Mouse (Mus musculus): Measurements from ENCODE around the gene Cfap161.

Cfap161 gene

GRCm38 (mm10) chr7:83794705-83795104, at the start of gene Cfap161:
Cfap161 (minus strand) TSS chr7:83794880.
- DNase-seq = peak; percentile 64 to 78

GRCm38 (mm10) chr7:83842486-83843259, 48.0 kb upstream of the Cfap161 start:
- no peak for DNase-seq

GRCm38 (mm10) chr7:83840076-83840475, 45.4 kb upstream of the Cfap161 start:
- no peak for DNase-seq

- DNase-seq = no peak
Observed at GRCm38 (mm10) chr7:83838525-83839224, 44.0 kb upstream of the Cfap161 start.

GRCm38 (mm10) chr7:83829355-83829754, 34.7 kb upstream of the Cfap161 start:
- DNase-seq = no peak

GRCm38 (mm10) chr7:83827402-83828076, 32.9 kb upstream of the Cfap161 start:
- DNase-seq = no peak

- DNase-seq = no peak
Observed at GRCm38 (mm10) chr7:83826808-83827207, 32.1 kb upstream of the Cfap161 start.

- DNase-seq = no peak
Observed at GRCm38 (mm10) chr7:83821951-83822350, 27.3 kb upstream of the Cfap161 start.

GRCm38 (mm10) chr7:83816886-83817285, 22.2 kb upstream of the Cfap161 start:
- DNase-seq = no peak

- DNase-seq = no peak
Observed at GRCm38 (mm10) chr7:83815646-83816045, 21.0 kb upstream of the Cfap161 start.

GRCm38 (mm10) chr7:83813993-83814392, 19.3 kb upstream of the Cfap161 start:
- DNase-seq = peak; percentile 55 to 71

- no peak for DNase-seq
Observed at GRCm38 (mm10) chr7:83813465-83813864, 18.8 kb upstream of the Cfap161 start.

- peak; percentile 9 to 29 for DNase-seq
Observed at GRCm38 (mm10) chr7:83813016-83813415, 18.3 kb upstream of the Cfap161 start.

- DNase-seq = no peak
Observed at GRCm38 (mm10) chr7:83812581-83812980, 17.9 kb upstream of the Cfap161 start.

- peak in 1 of 2 experiments; percentile 16 for DNase-seq
Observed at GRCm38 (mm10) chr7:83811916-83812315, 17.2 kb upstream of the Cfap161 start.

- no peak for DNase-seq
Observed at GRCm38 (mm10) chr7:83811461-83811860, 16.8 kb upstream of the Cfap161 start.

- DNase-seq = peak; percentile 72 to 89
Observed at GRCm38 (mm10) chr7:83810141-83811100, 15.7 kb upstream of the Cfap161 start.

- no peak for DNase-seq
Observed at GRCm38 (mm10) chr7:83809715-83810114, 15.0 kb upstream of the Cfap161 start.

- peak; percentile 57 to 77 for DNase-seq
Observed at GRCm38 (mm10) chr7:83809060-83809459, 14.4 kb upstream of the Cfap161 start.

GRCm38 (mm10) chr7:83806934-83807333, 12.3 kb upstream of the Cfap161 start:
- no peak for DNase-seq

GRCm38 (mm10) chr7:83803777-83804176, 9.1 kb upstream of the Cfap161 start:
- DNase-seq = no peak

GRCm38 (mm10) chr7:83802509-83802908, 7.8 kb upstream of the Cfap161 start:
- peak in 1 of 2 experiments; percentile 30 for DNase-seq

Data from lung, postnatal 4 days (tissue).